ENCODE assay signal across 8 mouse cellular contexts in the genomic region with DNA sequence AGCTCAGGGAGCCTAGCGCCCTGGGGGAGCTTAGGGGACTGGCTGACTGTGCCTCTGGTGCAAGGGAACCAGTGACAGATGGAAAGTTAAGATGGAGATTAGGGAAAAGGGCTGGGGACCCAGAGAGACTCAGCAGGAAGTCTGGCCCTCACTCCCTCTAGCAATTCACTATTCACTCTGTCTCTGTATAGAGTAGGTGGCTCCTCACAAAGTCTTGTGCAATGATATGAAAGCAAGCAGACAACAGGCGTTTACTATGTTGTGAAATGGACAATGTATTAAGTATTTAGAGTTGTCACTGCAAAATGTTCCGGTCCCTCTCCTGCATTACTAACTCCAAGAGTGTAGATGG. TPM values are rescaled to one million over a fixed set of nuclear protein-coding genes. Genes with fewer than 3 reads are reported as not detected.
DNase-seq lines count a peak whose midpoint lies in the region; ATAC-seq lines count a peak whose summit lies in the region.

No protein-coding gene starts in this region.

- H3K27ac ChIP-seq in lung, embryonic 15.5 days, result peak overlapping the region; percentile 93
- peak overlapping the region; percentile 40; the same call in 1 of the 2 replicates for H3K27ac ChIP-seq in forebrain, embryonic 13.5 days
- H3K27ac ChIP-seq in limb, embryonic 13.5 days, result peak overlapping the region; percentile 65; the same call in 1 of the 2 replicates
- peak overlapping the region; percentile 83 for H3K27ac ChIP-seq in neural tube, embryonic 15.5 days (replicated peaks)

- H3K9me3 ChIP-seq in lung, embryonic 15.5 days, result no peaks in the 10 kb centered on the region
- no peaks in the 10 kb centered on the region for H3K9me3 ChIP-seq in forebrain, embryonic 13.5 days (replicated peaks)
- no peaks in the 10 kb centered on the region for H3K9me3 ChIP-seq in limb, embryonic 13.5 days
- no peaks in the 10 kb centered on the region for H3K9me3 ChIP-seq in neural tube, embryonic 15.5 days (replicated peaks)

- peak overlapping the region; percentile 66; the same call in 1 of the 2 replicates for H3K9ac ChIP-seq in lung, embryonic 15.5 days
- peak overlapping the region; percentile 70 for H3K9ac ChIP-seq in forebrain, embryonic 13.5 days
- peak overlapping the region; percentile 71 for H3K9ac ChIP-seq in limb, embryonic 13.5 days
- peak overlapping the region; percentile 70 for H3K9ac ChIP-seq in neural tube, embryonic 15.5 days (replicated peaks)

- H3K36me3 ChIP-seq in lung, embryonic 15.5 days, result no peaks in the 10 kb centered on the region
- H3K36me3 ChIP-seq in forebrain, embryonic 13.5 days (ENCODE audit: poor library complexity, severe bottlenecking), result no peaks in the 10 kb centered on the region
- H3K36me3 ChIP-seq in limb, embryonic 13.5 days, result no peaks in the 10 kb centered on the region
- no peaks in the 10 kb centered on the region for H3K36me3 ChIP-seq in neural tube, embryonic 15.5 days

- no peak for DNase-seq in lung, postnatal 14 days
- no peak for DNase-seq in thymus, postnatal 0 days (ENCODE audit: low spot score)
- DNase-seq in right cerebral cortex, postnatal 10 days (ENCODE audit: low spot score in 2 of 2), result no peak
- no peak for DNase-seq in embryo, embryonic 10 days (ENCODE audit: low spot score)

- H3K27me3 ChIP-seq in lung, embryonic 15.5 days, result no peaks in the 10 kb centered on the region
- no peaks in the 10 kb centered on the region for H3K27me3 ChIP-seq in forebrain, embryonic 13.5 days
- H3K27me3 ChIP-seq in limb, embryonic 13.5 days, result no peaks in the 10 kb centered on the region
- 0 out of 2 replicates have a peak, but pooled peaks cover 3% of the 10 kb centered on the region for H3K27me3 ChIP-seq in neural tube, embryonic 15.5 days (replicated peaks)

- 29% methylated on average over 3 of the region's 3 CpGs for WGBS in lung, embryonic 15.5 days
- WGBS in forebrain, embryonic 13.5 days, result 39% methylated on average over 3 of the region's 3 CpGs
- 49% methylated on average over 3 of the region's 3 CpGs for WGBS in limb, embryonic 13.5 days
- WGBS in neural tube, embryonic 15.5 days, result 48% methylated on average over 3 of the region's 3 CpGs

- peaks cover 16% of the 10 kb centered on the region for H3K4me1 ChIP-seq in lung, embryonic 15.5 days
- peaks cover 10% of the 10 kb centered on the region for H3K4me1 ChIP-seq in forebrain, embryonic 13.5 days
- H3K4me1 ChIP-seq in limb, embryonic 13.5 days, result peaks cover 12% of the 10 kb centered on the region
- peaks cover 11% of the 10 kb centered on the region for H3K4me1 ChIP-seq in neural tube, embryonic 15.5 days

- no peak; the same call in 1 of the 2 replicates for ATAC-seq in lung, embryonic 15.5 days (ENCODE audit: borderline replicate concordance, extremely low read depth, low FRiP score, low TSS enrichment)
- no peak for ATAC-seq in forebrain, embryonic 13.5 days
- ATAC-seq in limb, embryonic 13.5 days (ENCODE audit: low FRiP score, low read depth), result no peak; the same call in 1 of the 2 replicates
- ATAC-seq in neural tube, embryonic 15.5 days (ENCODE audit: low FRiP score), result peak; percentile 64

- peak overlapping the region; percentile 70 for H3K4me2 ChIP-seq in lung, embryonic 15.5 days
- peak overlapping the region; percentile 84 for H3K4me2 ChIP-seq in forebrain, embryonic 13.5 days
- peak overlapping the region; percentile 81 for H3K4me2 ChIP-seq in limb, embryonic 13.5 days (replicated peaks)
- H3K4me2 ChIP-seq in neural tube, embryonic 15.5 days, result peak overlapping the region; percentile 89

- H3K4me3 ChIP-seq in lung, embryonic 15.5 days, result peak overlapping the region; percentile 50
- peak overlapping the region; percentile 45 for H3K4me3 ChIP-seq in forebrain, embryonic 13.5 days
- peak overlapping the region; percentile 56 for H3K4me3 ChIP-seq in limb, embryonic 13.5 days
- peak overlapping the region; percentile 60 for H3K4me3 ChIP-seq in neural tube, embryonic 15.5 days (replicated peaks)

RNA-seq across cellular contexts. Expression of a gene that starts 0.4 kb away (rescaled TPM):
- polyA plus RNA-seq in lung, embryonic 15.5 days (2015; fragmentation: Nextera tagmentation; extraction: Ambion mirVana), result 7.1 and 7.9 TPM in 2 replicates
- 0.83 and 1.1 TPM in 2 replicates for polyA plus RNA-seq in forebrain, embryonic 13.5 days (2015; fragmentation: Nextera tagmentation; extraction: Ambion mirVana)
- polyA plus RNA-seq in limb, embryonic 13.5 days (2015; fragmentation: Nextera tagmentation; extraction: Ambion mirVana), result 1.0 and 1.3 TPM in 2 replicates
- 7.9 and 9.2 TPM in 2 replicates for polyA plus RNA-seq in neural tube, embryonic 15.5 days (2015; fragmentation: Nextera tagmentation; extraction: Ambion mirVana)
- polyA plus RNA-seq in thymus, postnatal 0 days (2015; fragmentation: Nextera tagmentation; extraction: Ambion mirVana), result 0.51 and 0.69 TPM in 2 replicates

Comparison
In these comparisons a context has a peak if more than half of its experiments do, and no peak if none do; other contexts are left out.
1. H3K27ac ChIP-seq: peak in every context shown above with its lines; median percentile 93 in lung, embryonic 15.5 days; 83 in neural tube, embryonic 15.5 days; 65 in limb, embryonic 13.5 days; 40 in forebrain, embryonic 13.5 days.